Mouse (Mus musculus): ENCODE data around the gene Gpr107.

DNA sequence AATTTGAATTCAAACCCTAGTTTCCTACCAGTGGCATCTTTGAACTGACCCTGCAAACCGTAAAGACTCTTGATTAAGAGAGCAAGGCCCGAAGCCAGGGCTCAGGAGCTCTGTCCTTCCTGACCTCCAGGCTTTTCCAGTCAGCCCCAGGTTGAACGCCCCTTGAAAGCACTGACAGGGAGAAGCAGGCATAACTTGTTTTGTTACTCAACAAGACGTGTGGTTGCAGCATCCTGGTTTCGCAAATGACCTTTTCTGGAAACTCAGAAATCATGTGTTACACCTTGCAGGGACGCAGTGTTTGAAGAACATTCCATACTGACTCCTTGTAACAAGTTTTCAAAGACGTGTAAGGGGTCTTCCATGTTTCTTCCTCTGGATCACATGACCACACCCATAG, 5.1 kb upstream of the Gpr107 start:
- no peak for TF ChIP-seq CTCF (IDR thresholded peaks at IDR 0.05; ENCODE audit: extremely low read depth, insufficient read depth, low read length)
- TF ChIP-seq POLR2A (IDR thresholded peaks at IDR 0.05; ENCODE audit: extremely low read depth, insufficient read depth, low read length) = no peak

Measured in cortical plate, adult 2 months (tissue).